Mouse (Mus musculus): ENCODE data around the gene Sparcl1. TPM values are rescaled to one million over a fixed set of nuclear protein-coding genes. Genes with fewer than 3 reads are reported as not detected.

Gene Sparcl1
- total RNA-seq, 1 experiment: 0.13 TPM

- Histone ChIP-seq H3K36me3 (ENCODE audit: control insufficient read depth, insufficient read depth, low read length, poor library complexity, severe bottlenecking) (peaks cover 47% of the 10 kb centered on the region), H3K9ac (ENCODE audit: insufficient read depth, low read depth, low read length, poor library complexity, severe bottlenecking) (no peak overlapping the region), H3K9me3 (ENCODE audit: control insufficient read depth, insufficient read depth, low read depth, low read length) (peaks cover 4% of the 10 kb centered on the region; the same call in 1 of the 2 replicates), H3K4me3 (ENCODE audit: insufficient read depth in 1 of 2, low read depth in 1 of 2, low read length in 2 of 2, poor library complexity in 1 of 2, severe bottlenecking in 1 of 2) (no peak overlapping the region), H3K27ac (ENCODE audit: insufficient read depth, low read depth, low read length, poor library complexity, severe bottlenecking) (no peak overlapping the region), H3K4me1 (ENCODE audit: control insufficient read depth in 2 of 2, insufficient read depth in 2 of 2, low read length in 2 of 2, poor library complexity in 1 of 2) (no peaks in the 10 kb centered on the region)
- DNase-seq (ENCODE audit: low read depth, low spot score): no peak
- TF ChIP-seq ZC3H11A (IDR thresholded peaks at IDR 0.05; ENCODE audit: borderline replicate concordance, low read depth, low read length) (no peak), CHD2 (IDR thresholded peaks at IDR 0.05; ENCODE audit: low read depth, low read length) (no peak), MAFK (IDR thresholded peaks at IDR 0.05; ENCODE audit: insufficient read depth, low read depth, low read length) (no peak), HCFC1 (IDR thresholded peaks at IDR 0.05; ENCODE audit: borderline replicate concordance, insufficient read depth, low read length) (no peak), ZNF384 (IDR thresholded peaks at IDR 0.05; ENCODE audit: low read depth, low read length) (no peak)
- in situ Hi-C loops (cut with MboI; ENCODE audit: low sequenced_read_pairs in 2 of 2, unreplicated experiment in 2 of 2): no loop called here
These were observed 51.4 kb downstream of the Sparcl1 start for GRCm38 (mm10) chr5:104061936-104062772.

DNA sequence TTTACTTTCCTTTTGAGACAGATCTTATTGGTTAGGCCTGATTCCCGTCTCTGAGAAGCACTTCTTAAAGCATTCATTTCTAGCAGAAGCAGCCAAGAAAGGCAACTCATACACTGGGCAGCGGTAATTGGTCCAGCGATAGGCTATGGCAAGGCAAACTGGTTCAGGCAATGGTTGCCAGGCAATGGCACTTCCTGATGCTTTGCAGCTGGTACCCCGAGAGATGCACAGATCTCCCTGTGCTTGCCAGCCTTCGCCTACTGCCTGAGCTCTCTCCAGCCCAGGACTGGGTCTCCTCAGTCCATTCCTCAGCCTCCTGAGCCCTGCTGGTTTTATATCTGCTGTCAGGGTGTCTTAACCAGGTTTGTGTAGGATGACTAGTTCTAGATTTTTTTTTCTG, 53.1 kb downstream of the Sparcl1 start:
- Histone ChIP-seq H3K9me3 (ENCODE audit: control insufficient read depth, insufficient read depth, low read depth, low read length) (peaks cover 4% of the 10 kb centered on the region; the same call in 1 of the 2 replicates), H3K9ac (ENCODE audit: insufficient read depth, low read depth, low read length, poor library complexity, severe bottlenecking) (no peak overlapping the region), H3K4me1 (ENCODE audit: control insufficient read depth in 2 of 2, insufficient read depth in 2 of 2, low read length in 2 of 2, poor library complexity in 1 of 2) (no peaks in the 10 kb centered on the region), H3K36me3 (ENCODE audit: control insufficient read depth, insufficient read depth, low read length, poor library complexity, severe bottlenecking) (peaks cover 49% of the 10 kb centered on the region), H3K4me3 (ENCODE audit: insufficient read depth in 1 of 2, low read depth in 1 of 2, low read length in 2 of 2, poor library complexity in 1 of 2, severe bottlenecking in 1 of 2) (no peak overlapping the region), H3K27ac (ENCODE audit: insufficient read depth, low read depth, low read length, poor library complexity, severe bottlenecking) (no peak overlapping the region)
- no peak for TF ChIP-seq ZC3H11A (IDR thresholded peaks at IDR 0.05; ENCODE audit: borderline replicate concordance, low read depth, low read length)
- no peak for TF ChIP-seq ZNF384 (IDR thresholded peaks at IDR 0.05; ENCODE audit: low read depth, low read length)
- TF ChIP-seq CHD2 (IDR thresholded peaks at IDR 0.05; ENCODE audit: low read depth, low read length): no peak
- TF ChIP-seq HCFC1 (IDR thresholded peaks at IDR 0.05; ENCODE audit: borderline replicate concordance, insufficient read depth, low read length): no peak
- TF ChIP-seq MAFK (IDR thresholded peaks at IDR 0.05; ENCODE audit: insufficient read depth, low read depth, low read length): no peak
- in situ Hi-C loops (cut with MboI; ENCODE audit: low sequenced_read_pairs in 2 of 2, unreplicated experiment in 2 of 2): no loop called here
- no peak for DNase-seq (ENCODE audit: low read depth, low spot score)

GRCm38 (mm10) chr5:104059628-104060027, 53.9 kb downstream of the Sparcl1 start:
- Histone ChIP-seq H3K9me3 (ENCODE audit: control insufficient read depth, insufficient read depth, low read depth, low read length) (peaks cover 4% of the 10 kb centered on the region; the same call in 1 of the 2 replicates), H3K27ac (ENCODE audit: insufficient read depth, low read depth, low read length, poor library complexity, severe bottlenecking) (no peak overlapping the region), H3K4me3 (ENCODE audit: insufficient read depth in 1 of 2, low read depth in 1 of 2, low read length in 2 of 2, poor library complexity in 1 of 2, severe bottlenecking in 1 of 2) (no peak overlapping the region), H3K4me1 (ENCODE audit: control insufficient read depth in 2 of 2, insufficient read depth in 2 of 2, low read length in 2 of 2, poor library complexity in 1 of 2) (no peaks in the 10 kb centered on the region), H3K36me3 (ENCODE audit: control insufficient read depth, insufficient read depth, low read length, poor library complexity, severe bottlenecking) (peaks cover 49% of the 10 kb centered on the region), H3K9ac (ENCODE audit: insufficient read depth, low read depth, low read length, poor library complexity, severe bottlenecking) (no peak overlapping the region)
- DNase-seq (ENCODE audit: low read depth, low spot score): no peak
- in situ Hi-C loops (cut with MboI; ENCODE audit: low sequenced_read_pairs in 2 of 2, unreplicated experiment in 2 of 2): no loop called here
- TF ChIP-seq MAFK (IDR thresholded peaks at IDR 0.05; ENCODE audit: insufficient read depth, low read depth, low read length) (no peak), ZNF384 (IDR thresholded peaks at IDR 0.05; ENCODE audit: low read depth, low read length) (no peak), HCFC1 (IDR thresholded peaks at IDR 0.05; ENCODE audit: borderline replicate concordance, insufficient read depth, low read length) (no peak), ZC3H11A (IDR thresholded peaks at IDR 0.05; ENCODE audit: borderline replicate concordance, low read depth, low read length) (no peak), CHD2 (IDR thresholded peaks at IDR 0.05; ENCODE audit: low read depth, low read length) (no peak)

GRCm38 (mm10) chr5:104058021-104058420, 55.5 kb downstream of the Sparcl1 start:
- Histone ChIP-seq H3K9me3 (ENCODE audit: control insufficient read depth, insufficient read depth, low read depth, low read length) (peaks cover 3% of the 10 kb centered on the region; the same call in 1 of the 2 replicates), H3K4me3 (ENCODE audit: insufficient read depth in 1 of 2, low read depth in 1 of 2, low read length in 2 of 2, poor library complexity in 1 of 2, severe bottlenecking in 1 of 2) (no peak overlapping the region), H3K9ac (ENCODE audit: insufficient read depth, low read depth, low read length, poor library complexity, severe bottlenecking) (no peak overlapping the region), H3K36me3 (ENCODE audit: control insufficient read depth, insufficient read depth, low read length, poor library complexity, severe bottlenecking) (peaks cover 41% of the 10 kb centered on the region), H3K4me1 (ENCODE audit: control insufficient read depth in 2 of 2, insufficient read depth in 2 of 2, low read length in 2 of 2, poor library complexity in 1 of 2) (no peaks in the 10 kb centered on the region), H3K27ac (ENCODE audit: insufficient read depth, low read depth, low read length, poor library complexity, severe bottlenecking) (no peak overlapping the region)
- no peak for DNase-seq (ENCODE audit: low read depth, low spot score)
- in situ Hi-C loops (cut with MboI; ENCODE audit: low sequenced_read_pairs in 2 of 2, unreplicated experiment in 2 of 2): no loop called here
- TF ChIP-seq HCFC1 (IDR thresholded peaks at IDR 0.05; ENCODE audit: borderline replicate concordance, insufficient read depth, low read length): no peak
- no peak for TF ChIP-seq ZC3H11A (IDR thresholded peaks at IDR 0.05; ENCODE audit: borderline replicate concordance, low read depth, low read length)
- no peak for TF ChIP-seq CHD2 (IDR thresholded peaks at IDR 0.05; ENCODE audit: low read depth, low read length)
- no peak for TF ChIP-seq MAFK (IDR thresholded peaks at IDR 0.05; ENCODE audit: insufficient read depth, low read depth, low read length)
- TF ChIP-seq ZNF384 (IDR thresholded peaks at IDR 0.05; ENCODE audit: low read depth, low read length): no peak
